Mouse (Mus musculus) lung, postnatal 0 days (tissue): ENCODE data around the gene Orm3. TPM values are rescaled to one million over a fixed set of nuclear protein-coding genes. Genes with fewer than 3 reads are reported as not detected.
"Not testable (repeated sequence)": the region's sequence is repeated elsewhere in the genome, so short reads cannot be mapped to it uniquely, and the experiment has no call there.

Source experiments
- ATAC-seq: fragments of 200-750 bp; cut with Nextera tagmentation; 2 replicates; pipeline ENCODE4 v1.8.0; 2017; ENCODE audit warnings: moderate library complexity
- DNase-seq: peaks from one replicate; pipeline ENCODE4 v3.0.0-alpha.2; 2016; ENCODE audit warnings: low spot score
- H3K27ac ChIP-seq: fragments of 300-500 bp; sonication (generic); 2 replicates; pipeline ENCODE4 v1.5.1; 2014; ENCODE audit warnings: antibody characterized with exemption, mild to moderate bottlenecking, low read length, mixed read lengths
- H3K27me3 ChIP-seq: fragments of 300-500 bp; sonication (generic); replicated peaks from 2 replicates; pipeline ENCODE4 v1.6.1; 2014; ENCODE audit warnings: low read length, mixed read lengths; ENCODE audit not compliant: insufficient read depth
- H3K36me3 ChIP-seq: fragments of 300-500 bp; sonication (generic); 2 replicates; pipeline ENCODE4 v1.6.1; 2014; ENCODE audit warnings: low read length, mixed read lengths; ENCODE audit not compliant: insufficient read depth
- H3K4me1 ChIP-seq: fragments of 300-500 bp; sonication (generic); 2 replicates; pipeline ENCODE4 v1.6.1; 2014; ENCODE audit warnings: antibody characterized with exemption, low read depth, low read length, mixed read lengths; ENCODE audit not compliant: insufficient read depth
- H3K4me2 ChIP-seq: fragments of 300-500 bp; sonication (generic); replicated peaks from 2 replicates; pipeline ENCODE4 v1.6.1; 2014; ENCODE audit warnings: low read depth, mild to moderate bottlenecking, low read length, moderate library complexity, mixed read lengths
- H3K4me3 ChIP-seq: fragments of 300-500 bp; sonication (generic); 2 replicates; pipeline ENCODE4 v1.5.1; 2014; ENCODE audit warnings: low read depth, low read length
- H3K9ac ChIP-seq: fragments of 300-500 bp; sonication (generic); replicated peaks from 2 replicates; pipeline ENCODE4 v1.6.1; 2014; ENCODE audit warnings: low read depth, mild to moderate bottlenecking
- H3K9me3 ChIP-seq: fragments of 300-500 bp; sonication (generic); 2 replicates; pipeline ENCODE4 v1.6.1; 2016; ENCODE audit warnings: low read length, mixed read lengths
- CTCF ChIP-seq: IDR thresholded peaks from 2 replicates; pipeline ENCODE4 v1.5.1; 2016; ENCODE audit warnings: antibody characterized with exemption, mild to moderate bottlenecking
- EP300 ChIP-seq: IDR thresholded peaks from 2 replicates; pipeline ENCODE4 v1.6.1; 2016; ENCODE audit warnings: antibody characterized with exemption, mild to moderate bottlenecking, control low read depth
- WGBS: fragments of 180-500 bp; shearing (Covaris S2); extraction: QIAGEN DNeasy Blood & Tissue Kit; methylation state at CpG from one replicate; pipeline ENCODE4 v1.1.7; 2014; 5-methylcytosine and 5-hydroxymethylcytosine counted together
- polyA plus RNA-seq: library from polyadenylated mRNA; unstranded; fragments of >200 nt; fragmentation: Nextera tagmentation; extraction: Ambion mirVana; gene quantifications from 2 replicates; pipeline ENCODE4 v1.2.1, GENCODE M21; 2015

Gene Orm3
- polyA plus RNA-seq, 1 experiment from 2014 or later: 0.21 TPM

GRCm38 (mm10) chr4:63316076-63316746 lies 39.8 kb upstream of the Orm3 start:
- no peak overlapping the region for H3K27ac ChIP-seq
- ATAC-seq (peak; percentile 74), DNase-seq (peak; percentile 56)
- no peak for TF ChIP-seq EP300
- no peak for TF ChIP-seq CTCF
- 63% methylated on average over 9 of the region's 9 CpGs for WGBS
- no peaks in the 10 kb centered on the region for H3K4me1 ChIP-seq
- no peaks in the 10 kb centered on the region for H3K27me3 ChIP-seq
- H3K9me3 ChIP-seq: no peaks in the 10 kb centered on the region
- no peak overlapping the region for H3K9ac ChIP-seq
- no peaks in the 10 kb centered on the region; the same call in 1 of the 2 replicates for H3K36me3 ChIP-seq
- no peak overlapping the region for H3K4me2 ChIP-seq
- no peak overlapping the region for H3K4me3 ChIP-seq

- H3K27ac ChIP-seq, H3K9me3 ChIP-seq, H3K9ac ChIP-seq, ATAC-seq, H3K36me3 ChIP-seq, H3K27me3 ChIP-seq, H3K4me2 ChIP-seq, H3K4me1 ChIP-seq, H3K4me3 ChIP-seq: not testable (repeated sequence)
- peak; percentile 79 for TF ChIP-seq CTCF
- DNase-seq: peak; percentile 34
- WGBS: 23% methylated on average over 3 of the region's 3 CpGs
Measured at GRCm38 (mm10) chr4:63319566-63319965, 36.4 kb upstream of the Orm3 start.

- TF ChIP-seq EP300 (no peak), CTCF (no peak)
- WGBS: 79% methylated on average over 8 of the region's 8 CpGs
- no peaks in the 10 kb centered on the region for H3K36me3 ChIP-seq
- no peak overlapping the region for H3K27ac ChIP-seq
- H3K4me3 ChIP-seq: no peak overlapping the region
- no peaks in the 10 kb centered on the region for H3K4me1 ChIP-seq
- DNase-seq: no peak
- no peak for ATAC-seq
- H3K27me3 ChIP-seq: no peaks in the 10 kb centered on the region
- H3K9ac ChIP-seq: no peak overlapping the region
- no peaks in the 10 kb centered on the region for H3K9me3 ChIP-seq
- H3K4me2 ChIP-seq: no peak overlapping the region
Measured at GRCm38 (mm10) chr4:63323275-63323815, 32.6 kb upstream of the Orm3 start.

GRCm38 (mm10) chr4:63333403-63333802 lies 22.6 kb upstream of the Orm3 start:
- TF ChIP-seq CTCF (no peak), EP300 (no peak)
- H3K4me1 ChIP-seq: no peaks in the 10 kb centered on the region
- DNase-seq (no peak), ATAC-seq (no peak)
- no peak overlapping the region for H3K4me3 ChIP-seq
- H3K36me3 ChIP-seq: no peaks in the 10 kb centered on the region
- H3K27me3 ChIP-seq: no peaks in the 10 kb centered on the region
- 93% methylated on average over 4 of the region's 4 CpGs for WGBS
- H3K27ac ChIP-seq: no peak overlapping the region
- no peak overlapping the region for H3K9ac ChIP-seq
- no peak overlapping the region for H3K4me2 ChIP-seq
- no peaks in the 10 kb centered on the region for H3K9me3 ChIP-seq

- no peaks in the 10 kb centered on the region for H3K9me3 ChIP-seq
- DNase-seq (no peak), ATAC-seq (no peak)
- H3K4me2 ChIP-seq: no peak overlapping the region
- H3K36me3 ChIP-seq: no peaks in the 10 kb centered on the region
- TF ChIP-seq CTCF (no peak), EP300 (no peak)
- no peak overlapping the region for H3K9ac ChIP-seq
- no peak overlapping the region for H3K27ac ChIP-seq
- 56% methylated on average over 3 of the region's 3 CpGs for WGBS
- H3K27me3 ChIP-seq: no peaks in the 10 kb centered on the region
- H3K4me3 ChIP-seq: no peak overlapping the region
- H3K4me1 ChIP-seq: no peaks in the 10 kb centered on the region
Measured at GRCm38 (mm10) chr4:63338414-63339076, 17.4 kb upstream of the Orm3 start.

- H3K4me1 ChIP-seq: no peaks in the 10 kb centered on the region
- no peak overlapping the region for H3K9ac ChIP-seq
- H3K4me3 ChIP-seq: no peak overlapping the region
- 48% methylated on average over 4 of the region's 4 CpGs for WGBS
- no peak for TF ChIP-seq CTCF
- TF ChIP-seq EP300: no peak
- peak; percentile 18; the same call in 1 of the 2 replicates for ATAC-seq
- H3K4me2 ChIP-seq: no peak overlapping the region
- H3K36me3 ChIP-seq: no peaks in the 10 kb centered on the region
- H3K9me3 ChIP-seq: no peaks in the 10 kb centered on the region
- H3K27me3 ChIP-seq: no peaks in the 10 kb centered on the region
- 0 out of 2 replicates have a peak overlapping the region, but pooled peaks have one; percentile 38 for H3K27ac ChIP-seq
- DNase-seq: peak; percentile 32
Measured at GRCm38 (mm10) chr4:63342491-63342890, 13.5 kb upstream of the Orm3 start.
